Mouse (Mus musculus) kidney, adult 2 months (tissue): ENCODE measurements around the gene Thumpd3.

Experiments used
- CTCF ChIP-seq: fragments of 200-500 bp; conservative IDR thresholded peaks from 2 replicates; pipeline ENCODE4 v1.5.1; 2011; ENCODE audit warnings: low read depth, mild to moderate bottlenecking, control low read depth, low read length, moderate library complexity, mixed read lengths; ENCODE audit not compliant: insufficient read depth, insufficient read length
- POLR2A ChIP-seq: fragments of 200-500 bp; IDR thresholded peaks from one replicate; pipeline ENCODE4 v1.6.1; 2011; ENCODE audit warnings: low read depth, low read length, control low read depth

DNA sequence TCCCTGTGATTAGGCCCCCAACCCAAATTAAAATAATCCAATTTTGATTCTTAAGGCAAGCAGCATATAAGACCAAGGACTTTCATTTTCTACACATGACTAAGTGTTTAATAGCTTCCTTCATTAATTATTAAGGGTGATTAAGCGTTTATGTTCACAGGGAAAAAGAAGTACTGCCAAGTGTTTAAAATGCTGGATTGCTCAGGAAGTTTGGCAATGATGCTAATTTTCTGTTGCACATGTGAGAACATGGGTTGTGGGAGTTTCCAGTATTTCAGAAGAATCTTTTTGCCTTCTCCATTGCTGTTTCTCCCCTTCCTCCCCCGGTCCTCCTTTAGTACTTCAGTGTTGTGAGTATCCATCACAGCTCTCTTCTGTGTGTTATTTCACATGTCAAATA lies 12.8 kb upstream of the Thumpd3 start:
- TF ChIP-seq CTCF = no peak
- no peak for TF ChIP-seq POLR2A
